Mouse (Mus musculus): ENCODE measurements around the gene Meioc. TPM values are rescaled to one million over a fixed set of nuclear protein-coding genes. Genes with fewer than 3 reads are reported as not detected.

The Meioc gene
- 0.22 and 0.64 TPM in 2 replicates for polyA plus RNA-seq (2014; fragmentation: Nextera tagmentation; extraction: Ambion mirVana)

- H3K9me3 ChIP-seq (ENCODE audit: low read depth, low read length): peaks cover 12% of the 10 kb centered on the region; the same call in 1 of the 2 replicates
- H3K9ac ChIP-seq: no peak within 1 kb of the TSS
- WGBS: 55% methylated on average over 3 of the region's 3 CpGs
- no peak within 1 kb of the TSS for H3K4me2 ChIP-seq
- peaks cover 22% of the 10 kb centered on the region; the same call in 1 of the 2 replicates for H3K27me3 ChIP-seq (ENCODE audit: insufficient read depth, low read length)
- H3K36me3 ChIP-seq (ENCODE audit: insufficient read depth): no peaks in the 10 kb centered on the region
- no peaks in the 10 kb centered on the region for H3K4me1 ChIP-seq (ENCODE audit: insufficient read depth)
- ATAC-seq (ENCODE audit: insufficient read depth) (no peak), DNase-seq (no peak)
- TF ChIP-seq CTCF (IDR thresholded peaks at IDR 0.05; ENCODE audit: low read depth): no peak
- no peak within 1 kb of the TSS for H3K27ac ChIP-seq (ENCODE audit: low read depth)
- H3K4me3 ChIP-seq (ENCODE audit: low read depth, low read length): no peak within 1 kb of the TSS
Observed at GRCm38 (mm10) chr11:102663416-102663815, at the start of gene Meioc. TSS of gene Meioc (plus strand) at chr11:102663716.

- Histone ChIP-seq H3K36me3 (ENCODE audit: insufficient read depth) (0 out of 2 replicates have a peak, but pooled peaks cover 6% of the 10 kb centered on the region), H3K4me3 (ENCODE audit: low read depth, low read length) (no peak overlapping the region), H3K9me3 (ENCODE audit: low read depth, low read length) (peaks cover 4% of the 10 kb centered on the region; the same call in 1 of the 2 replicates), H3K4me2 (no peak overlapping the region), H3K27ac (ENCODE audit: low read depth) (no peak overlapping the region), H3K9ac (no peak overlapping the region), H3K4me1 (ENCODE audit: insufficient read depth) (peaks cover 12% of the 10 kb centered on the region), H3K27me3 (ENCODE audit: insufficient read depth, low read length) (no peaks in the 10 kb centered on the region)
- DNase-seq (no peak), ATAC-seq (ENCODE audit: insufficient read depth) (no peak)
- peak; percentile 32 for TF ChIP-seq CTCF (IDR thresholded peaks at IDR 0.05; ENCODE audit: low read depth)
- 64% methylated on average over 2 of the region's 2 CpGs for WGBS
Observed at GRCm38 (mm10) chr11:102619449-102619848, 44.1 kb upstream of the Meioc start.

- Histone ChIP-seq H3K36me3 (ENCODE audit: insufficient read depth) (no peaks in the 10 kb centered on the region), H3K9me3 (ENCODE audit: low read depth, low read length) (peaks cover 4% of the 10 kb centered on the region; the same call in 1 of the 2 replicates), H3K4me1 (ENCODE audit: insufficient read depth) (peaks cover 28% of the 10 kb centered on the region), H3K27ac (ENCODE audit: low read depth) (peak overlapping the region; percentile 94), H3K9ac (peak overlapping the region; percentile 48), H3K27me3 (ENCODE audit: insufficient read depth, low read length) (no peaks in the 10 kb centered on the region), H3K4me2 (peak overlapping the region; percentile 53), H3K4me3 (ENCODE audit: low read depth, low read length) (peak overlapping the region; percentile 23)
- 7% methylated on average over 17 of the region's 17 CpGs for WGBS
- ATAC-seq (ENCODE audit: insufficient read depth) (peak; percentile 91), DNase-seq (peak; percentile 87)
- TF ChIP-seq CTCF (IDR thresholded peaks at IDR 0.05; ENCODE audit: low read depth): no peak
Observed at GRCm38 (mm10) chr11:102623876-102624789, 39.4 kb upstream of the Meioc start.

- peak overlapping the region; percentile 53 for H3K4me2 ChIP-seq
- H3K27ac ChIP-seq (ENCODE audit: low read depth): peak overlapping the region; percentile 94
- H3K9ac ChIP-seq: 0 out of 2 replicates have a peak overlapping the region, but pooled peaks have one; percentile 48
- peaks cover 28% of the 10 kb centered on the region for H3K4me1 ChIP-seq (ENCODE audit: insufficient read depth)
- H3K36me3 ChIP-seq (ENCODE audit: insufficient read depth): no peaks in the 10 kb centered on the region
- H3K9me3 ChIP-seq (ENCODE audit: low read depth, low read length): no peaks in the 10 kb centered on the region
- TF ChIP-seq CTCF (IDR thresholded peaks at IDR 0.05; ENCODE audit: low read depth): no peak
- DNase-seq (peak; percentile 56), ATAC-seq (ENCODE audit: insufficient read depth) (peak; percentile 51)
- no peak overlapping the region for H3K4me3 ChIP-seq (ENCODE audit: low read depth, low read length)
- no peaks in the 10 kb centered on the region for H3K27me3 ChIP-seq (ENCODE audit: insufficient read depth, low read length)
- 25% methylated on average over 14 of the region's 14 CpGs for WGBS
Observed at GRCm38 (mm10) chr11:102624888-102625407, 38.6 kb upstream of the Meioc start.

GRCm38 (mm10) chr11:102627171-102627931, 36.2 kb upstream of the Meioc start:
- Histone ChIP-seq H3K9ac (no peak overlapping the region), H3K4me2 (no peak overlapping the region), H3K27ac (ENCODE audit: low read depth) (no peak overlapping the region), H3K36me3 (ENCODE audit: insufficient read depth) (no peaks in the 10 kb centered on the region), H3K4me1 (ENCODE audit: insufficient read depth) (peaks cover 40% of the 10 kb centered on the region), H3K9me3 (ENCODE audit: low read depth, low read length) (no peaks in the 10 kb centered on the region), H3K4me3 (ENCODE audit: low read depth, low read length) (no peak overlapping the region), H3K27me3 (ENCODE audit: insufficient read depth, low read length) (no peaks in the 10 kb centered on the region)
- ATAC-seq (ENCODE audit: insufficient read depth) (no peak), DNase-seq (no peak)
- WGBS: 78% methylated on average over 9 of the region's 9 CpGs
- no peak for TF ChIP-seq CTCF (IDR thresholded peaks at IDR 0.05; ENCODE audit: low read depth)

- 54% methylated on average over 9 of the region's 9 CpGs for WGBS
- DNase-seq: peak; percentile 48
- ATAC-seq (ENCODE audit: insufficient read depth): no peak
Observed at GRCm38 (mm10) chr11:102628529-102628928, 35.0 kb upstream of the Meioc start.

More at GRCm38 (mm10) chr11:102628529-102628928, 35.0 kb upstream of the Meioc start:
- H3K9ac ChIP-seq: no peak overlapping the region
- H3K27ac ChIP-seq (ENCODE audit: low read depth): no peak overlapping the region
- no peaks in the 10 kb centered on the region for H3K27me3 ChIP-seq (ENCODE audit: insufficient read depth, low read length)
- H3K36me3 ChIP-seq (ENCODE audit: insufficient read depth): no peaks in the 10 kb centered on the region
- peaks cover 41% of the 10 kb centered on the region for H3K4me1 ChIP-seq (ENCODE audit: insufficient read depth)
- H3K4me2 ChIP-seq: no peak overlapping the region
- H3K4me3 ChIP-seq (ENCODE audit: low read depth, low read length): no peak overlapping the region
- H3K9me3 ChIP-seq (ENCODE audit: low read depth, low read length): no peaks in the 10 kb centered on the region
- no peak for TF ChIP-seq CTCF (IDR thresholded peaks at IDR 0.05; ENCODE audit: low read depth)

Data from lung, embryonic 14.5 days (tissue).